Mouse (Mus musculus): Measurements from ENCODE around the gene Med12l.
"Not testable (repeated sequence)": the region's sequence is repeated elsewhere in the genome, so short reads cannot be mapped to it uniquely, and the experiment has no call there.

Med12l gene

GRCm38 (mm10) chr3:59101218-59101986 is 95.8 kb downstream of the Med12l start, which contains the start of gene Gpr171:
Gene Gpr171 (minus strand): TSS chr3:59101821.
- no peak for DNase-seq (ENCODE audit: low read depth, low spot score)

DNA sequence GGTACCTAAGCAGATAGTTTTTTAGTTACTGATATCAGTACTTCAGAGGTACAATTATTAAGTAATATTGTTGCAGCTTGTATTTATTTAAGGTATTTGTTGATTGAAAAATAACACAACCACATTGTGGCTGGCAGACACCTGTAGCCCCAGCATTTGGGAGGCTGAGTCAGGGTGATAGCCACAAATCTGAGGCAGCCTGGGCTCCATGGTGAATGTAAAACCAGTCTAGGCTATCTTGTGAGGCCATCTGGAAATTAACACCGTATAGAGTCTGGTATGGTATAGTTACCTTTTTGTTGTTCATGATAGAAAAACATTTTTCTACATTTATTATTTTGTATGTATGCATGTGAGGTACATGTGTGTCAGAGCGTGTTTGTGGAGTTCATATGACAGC is 96.5 kb downstream of the Med12l start:
- DNase-seq (ENCODE audit: low read depth, low spot score), result no peak

GRCm38 (mm10) chr3:59104462-59104861 is 98.8 kb downstream of the Med12l start:
- DNase-seq (ENCODE audit: low read depth, low spot score), result no peak

GRCm38 (mm10) chr3:59107439-59107838 is 101.8 kb downstream of the Med12l start:
- no peak for DNase-seq (ENCODE audit: low read depth, low spot score)

DNA sequence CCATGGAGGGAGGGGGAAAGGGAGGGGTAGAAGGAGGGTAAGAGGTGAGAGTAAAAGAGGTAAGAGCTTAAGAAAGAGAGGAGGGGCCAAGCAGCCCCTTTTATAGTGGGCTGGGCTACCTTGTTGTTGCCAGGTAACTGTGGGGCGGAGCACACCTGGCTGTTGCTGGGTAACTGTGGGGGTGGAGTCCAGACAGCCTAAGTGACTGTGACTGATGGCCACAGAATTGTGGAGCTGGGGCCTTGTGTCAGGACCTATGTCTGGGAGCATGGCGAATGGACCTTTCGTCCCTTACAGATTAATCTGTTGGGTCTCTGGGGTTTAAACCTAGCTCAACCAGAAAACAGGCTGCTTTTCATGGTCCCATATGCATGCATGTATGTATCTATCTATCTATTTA is 104.2 kb downstream of the Med12l start:
- DNase-seq (ENCODE audit: low read depth, low spot score), result not testable (repeated sequence)

- DNase-seq (ENCODE audit: low read depth, low spot score), result no peak
Observed at GRCm38 (mm10) chr3:59111944-59112343, 106.3 kb downstream of the Med12l start.

DNA sequence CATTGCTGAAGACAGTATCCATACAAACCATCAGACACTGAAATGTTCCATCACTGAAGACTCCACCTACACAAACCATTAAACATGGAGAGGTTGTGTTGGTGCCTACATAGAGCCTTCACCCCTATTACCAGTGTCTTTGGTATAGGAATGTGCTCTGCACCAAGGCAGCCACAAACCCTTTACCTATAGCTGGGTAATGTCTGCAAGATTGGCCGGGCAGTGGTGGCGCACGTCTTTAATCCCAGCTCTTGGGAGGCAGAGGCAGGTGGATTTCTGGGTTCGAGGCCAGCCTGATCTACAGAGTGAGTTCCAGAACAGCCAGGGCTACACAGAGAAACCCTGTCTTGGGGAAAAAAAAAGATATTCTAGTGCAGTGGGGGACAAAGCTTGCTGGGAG is 107.7 kb downstream of the Med12l start:
- DNase-seq (ENCODE audit: low read depth, low spot score), result not testable (repeated sequence)

- no peak for DNase-seq (ENCODE audit: low read depth, low spot score)
Observed at GRCm38 (mm10) chr3:59113973-59114517, 108.4 kb downstream of the Med12l start.

DNA sequence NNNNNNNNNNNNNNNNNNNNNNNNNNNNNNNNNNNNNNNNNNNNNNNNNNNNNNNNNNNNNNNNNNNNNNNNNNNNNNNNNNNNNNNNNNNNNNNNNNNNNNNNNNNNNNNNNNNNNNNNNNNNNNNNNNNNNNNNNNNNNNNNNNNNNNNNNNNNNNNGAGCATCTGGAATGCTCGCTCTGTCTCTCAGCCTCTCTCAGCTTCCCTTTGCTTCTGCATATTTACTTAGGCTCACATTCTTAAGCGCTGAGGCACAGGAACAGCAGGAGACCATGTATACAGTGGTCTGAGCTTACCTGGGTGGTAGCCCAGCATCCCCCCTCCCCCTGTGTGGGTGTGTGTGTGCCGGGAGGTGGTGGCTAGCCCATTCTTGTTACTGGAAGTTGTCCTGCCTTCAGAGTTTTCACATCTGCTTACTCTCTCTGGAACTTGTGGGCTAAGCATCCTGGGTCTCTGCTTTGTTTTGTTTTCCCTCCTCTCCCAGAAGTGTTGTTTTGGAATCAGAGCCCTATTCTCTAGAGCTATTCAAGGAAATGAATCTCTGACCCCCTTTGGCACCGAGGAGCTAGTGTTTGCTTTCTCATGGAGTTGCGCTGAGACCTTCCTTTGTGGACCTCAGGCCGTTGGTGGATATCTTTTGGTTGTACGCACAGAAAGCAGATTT is 115.6 kb downstream of the Med12l start:
- no peak for DNase-seq (ENCODE audit: low read depth, low spot score)

DNA sequence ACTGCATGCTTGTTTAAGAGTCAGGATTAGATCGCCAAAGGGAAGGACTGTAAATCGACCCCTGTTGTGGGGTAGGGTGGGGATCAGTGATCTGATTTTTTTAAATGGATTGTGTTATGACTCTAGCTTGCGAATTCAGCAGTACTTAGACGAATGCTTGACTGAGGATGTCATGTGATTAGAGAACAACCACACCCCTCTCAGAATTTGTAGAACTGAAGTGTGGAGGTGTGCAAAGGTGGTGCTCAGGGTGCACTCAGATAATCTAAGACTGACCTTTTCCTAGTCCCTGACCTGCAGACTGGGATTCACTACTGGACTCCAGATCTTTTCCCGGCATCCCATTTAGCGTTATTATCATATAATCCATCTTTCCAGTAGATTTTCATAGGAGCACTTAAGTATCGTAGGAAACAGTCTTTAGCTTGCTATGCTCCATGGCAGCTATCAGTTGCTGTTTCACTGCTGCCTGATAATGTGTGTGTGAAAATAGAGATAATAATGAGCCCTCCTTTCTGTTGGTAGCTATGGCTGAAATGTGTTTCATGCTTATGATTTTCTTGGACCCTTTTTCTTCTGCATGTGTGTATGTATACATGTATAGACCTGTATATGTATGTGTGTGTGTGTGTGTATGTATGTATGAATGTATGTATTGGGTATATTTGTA is 116.3 kb downstream of the Med12l start:
- DNase-seq (ENCODE audit: low read depth, low spot score), result no peak

- no peak for DNase-seq (ENCODE audit: low read depth, low spot score)
Observed at GRCm38 (mm10) chr3:59125022-59125421, 119.4 kb downstream of the Med12l start.

DNA sequence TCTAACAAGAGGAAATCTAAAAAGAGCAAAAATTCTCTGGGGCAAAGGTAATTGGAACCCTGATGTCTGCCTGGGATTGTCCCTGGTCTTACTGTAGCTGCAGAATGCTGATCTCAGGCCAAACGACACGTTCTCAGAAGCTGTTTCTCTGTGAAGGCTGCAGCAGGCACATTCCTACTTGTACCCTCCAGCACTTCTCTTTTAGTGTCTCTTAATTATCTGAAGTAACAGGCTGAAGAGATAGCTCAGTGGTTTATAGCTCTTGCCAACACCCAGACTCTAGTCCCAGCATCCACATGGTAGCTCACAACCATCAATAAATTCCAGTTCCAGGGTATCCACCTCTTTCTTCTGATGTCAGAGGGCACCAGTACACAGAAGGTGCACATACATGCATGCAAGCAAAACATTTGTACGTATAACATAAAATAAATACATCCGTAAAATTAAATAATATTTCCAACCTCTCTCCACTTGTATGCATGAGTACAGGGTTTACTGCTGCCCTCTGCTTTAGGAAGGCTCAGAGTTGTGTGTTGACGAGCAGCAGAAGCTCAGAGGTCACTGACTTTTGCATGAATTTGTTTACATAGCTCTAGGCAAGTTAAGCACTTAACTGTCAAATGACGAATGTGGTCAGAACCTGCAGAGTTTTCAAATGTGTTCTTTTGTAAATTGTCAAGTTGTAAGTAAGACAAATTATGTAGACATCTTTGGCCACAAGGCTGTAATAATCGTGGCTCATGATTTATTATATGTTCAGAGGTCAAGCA is 120.3 kb downstream of the Med12l start:
- no peak for DNase-seq (ENCODE audit: low read depth, low spot score)

DNA sequence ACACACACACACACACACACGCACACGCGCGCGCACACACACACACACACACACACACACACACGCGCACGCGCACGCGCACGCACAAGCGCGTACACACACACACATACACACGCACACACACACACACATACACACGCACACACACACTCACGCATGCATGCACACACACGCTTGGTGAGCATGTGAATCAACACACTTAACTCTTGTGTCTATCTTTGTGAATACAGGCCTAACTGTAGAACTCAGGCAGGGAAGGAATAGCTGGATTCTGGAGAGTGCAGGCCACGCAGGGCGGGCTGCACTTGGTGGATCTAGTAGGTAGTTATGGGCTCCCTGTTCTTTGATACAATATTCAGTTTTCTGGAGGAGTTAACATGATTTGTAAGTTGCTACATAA is 123.1 kb downstream of the Med12l start:
- no peak for DNase-seq (ENCODE audit: low read depth, low spot score)

- DNase-seq (ENCODE audit: low read depth, low spot score), result no peak
Observed at GRCm38 (mm10) chr3:59129547-59129946, 123.9 kb downstream of the Med12l start.

DNA sequence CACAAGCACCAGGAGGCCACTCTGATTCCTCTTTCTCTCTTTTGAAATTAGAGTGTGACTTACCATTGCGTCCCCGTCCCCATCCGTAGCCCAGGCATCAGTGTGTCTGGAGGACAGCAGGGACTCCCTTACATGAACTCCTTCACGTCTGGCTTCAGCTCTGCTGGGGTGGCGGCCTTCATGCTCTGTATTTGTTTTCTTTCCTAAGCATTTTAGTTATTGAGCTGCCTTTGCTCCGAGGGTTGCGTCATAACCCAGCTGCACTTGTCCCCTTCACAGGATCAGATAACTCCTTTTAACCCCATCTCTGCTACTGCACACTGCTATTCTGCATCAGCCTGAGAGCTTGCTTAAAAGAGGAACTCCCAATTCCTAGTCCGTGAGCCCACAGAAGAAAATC is 124.8 kb downstream of the Med12l start:
- no peak for DNase-seq (ENCODE audit: low read depth, low spot score)

GRCm38 (mm10) chr3:59131081-59131480 is 125.5 kb downstream of the Med12l start:
- no peak for DNase-seq (ENCODE audit: low read depth, low spot score)

DNA sequence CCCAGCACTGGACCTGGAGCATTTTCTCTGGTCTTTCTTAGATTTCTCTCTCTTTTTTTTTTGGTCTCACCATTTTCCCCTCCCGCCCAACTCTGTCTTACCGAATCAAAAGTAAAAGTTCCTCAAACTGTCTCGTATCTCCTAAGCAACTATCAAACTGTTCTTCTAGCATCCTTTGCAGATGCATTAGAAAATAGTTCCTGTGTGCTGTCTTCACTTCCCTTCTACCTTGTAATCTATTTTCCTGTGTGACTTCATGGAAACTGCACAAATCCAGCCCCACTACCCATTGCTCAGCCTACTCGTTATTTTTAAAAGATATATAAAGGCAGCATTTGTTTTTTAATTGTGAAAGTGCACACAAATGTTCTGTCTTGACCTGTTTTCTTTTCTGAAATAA is 126.3 kb downstream of the Med12l start:
- DNase-seq (ENCODE audit: low read depth, low spot score), result no peak

GRCm38 (mm10) chr3:59133189-59133588 is 127.6 kb downstream of the Med12l start:
- DNase-seq (ENCODE audit: low read depth, low spot score), result no peak

- no peak for DNase-seq (ENCODE audit: low read depth, low spot score)
Observed at GRCm38 (mm10) chr3:59135911-59136653, 130.5 kb downstream of the Med12l start.

- DNase-seq (ENCODE audit: low read depth, low spot score), result no peak
Observed at GRCm38 (mm10) chr3:59138946-59139468, 133.4 kb downstream of the Med12l start.

GRCm38 (mm10) chr3:59139651-59140051 is 134.0 kb downstream of the Med12l start:
- DNase-seq (ENCODE audit: low read depth, low spot score), result no peak

All from telencephalon, adult 2 months (tissue).